Mouse (Mus musculus): ENCODE measurements around the gene B4gat1.
"Not testable (repeated sequence)": the region's sequence is repeated elsewhere in the genome, so short reads cannot be mapped to it uniquely, and the experiment has no call there.

B4gat1 gene

GRCm38 (mm10) chr19:5083961-5084833, 45.6 kb downstream of the B4gat1 start:
- no peak for DNase-seq (ENCODE audit: low spot score)

- DNase-seq (ENCODE audit: low spot score): no peak
Observed at GRCm38 (mm10) chr19:5084834-5085144, 46.2 kb downstream of the B4gat1 start.

- no peak for DNase-seq (ENCODE audit: low spot score)
Observed at GRCm38 (mm10) chr19:5085145-5085863, 46.7 kb downstream of the B4gat1 start, which contains the start of gene Tmem151a. Gene Tmem151a (minus strand): TSS chr19:5085531.

GRCm38 (mm10) chr19:5086533-5086932, 47.9 kb downstream of the B4gat1 start:
- DNase-seq (ENCODE audit: low spot score): not testable (repeated sequence)

GRCm38 (mm10) chr19:5087884-5088728, 49.5 kb downstream of the B4gat1 start, which contains the start of gene Yif1a:
Gene Yif1a (plus strand): TSS chr19:5088538.
- peak; percentile 82 for DNase-seq (ENCODE audit: low spot score)

GRCm38 (mm10) chr19:5089324-5089723, 50.7 kb downstream of the B4gat1 start:
- DNase-seq (ENCODE audit: low spot score): no peak

Measured in spleen, adult 12 weeks (tissue).